Comparison of ENCODE assay signal across 8 mouse cellular contexts in the genomic region with DNA sequence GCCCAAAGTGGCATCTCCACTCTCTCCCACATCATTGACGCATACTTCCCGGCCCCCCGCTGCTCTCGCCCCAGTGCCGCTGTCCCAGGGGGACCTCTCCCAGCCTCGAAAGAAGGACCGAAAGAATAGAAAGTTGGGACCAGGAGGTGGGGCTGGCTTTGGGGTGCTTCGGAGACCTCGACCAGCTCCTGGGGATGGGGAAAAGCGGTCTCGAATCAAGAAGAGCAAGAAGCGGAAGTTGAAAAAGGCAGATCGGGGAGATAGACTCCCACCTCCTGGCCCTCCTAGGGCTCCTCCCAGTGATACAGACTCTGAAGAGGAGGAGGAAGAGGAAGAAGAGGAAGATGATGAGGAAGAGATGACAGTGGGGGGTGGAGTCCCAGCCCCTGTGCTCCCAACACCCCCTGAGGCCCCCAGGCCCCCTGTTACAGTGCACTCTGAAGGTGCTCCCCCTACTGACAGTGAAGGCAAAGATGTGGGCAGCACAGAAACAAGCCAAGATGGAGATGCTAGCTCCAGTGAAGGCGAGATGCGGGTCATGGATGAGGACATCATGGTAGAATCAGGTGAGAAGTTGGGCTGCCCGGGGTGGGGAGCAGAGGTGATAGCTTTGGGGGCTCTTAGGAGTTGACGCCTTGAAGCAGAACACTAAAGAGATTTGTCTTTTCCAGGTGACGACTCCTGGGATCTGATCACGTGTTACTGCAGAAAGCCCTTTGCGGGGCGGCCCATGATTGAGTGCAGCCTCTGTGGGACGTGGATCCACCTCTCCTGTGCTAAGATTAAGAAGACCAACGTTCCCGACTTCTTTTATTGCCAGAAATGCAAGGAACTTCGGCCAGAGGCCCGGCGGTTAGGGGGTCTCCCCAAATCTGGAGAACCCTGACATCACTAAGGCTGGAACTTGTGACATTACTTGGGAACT. TPM values are rescaled to one million over a fixed set of nuclear protein-coding genes. Genes with fewer than 3 reads are reported as not detected.
DNase-seq lines count a peak whose midpoint lies in the region; ATAC-seq and TF ChIP-seq lines count a peak whose summit lies in the region.

No protein-coding gene starts in this region.

- peaks cover 50% of the 10 kb centered on the region for H3K79me2 ChIP-seq in MEL (ENCODE audit: control insufficient read depth, insufficient read depth, low read length, poor library complexity)

- ATAC-seq in kidney, embryonic 15.5 days (replicated peaks; ENCODE audit: low FRiP score): no peak
- ATAC-seq in liver, embryonic 13.5 days (ENCODE audit: low read depth): no peak

- H3K4me3 ChIP-seq in kidney, adult 2 months (ENCODE audit: insufficient read depth, low read depth, low read length): no peak overlapping the region
- H3K4me3 ChIP-seq in kidney, embryonic 15.5 days (replicated peaks): no peak overlapping the region; the same call in 1 of the 2 replicates
- peak overlapping the region in 1 of 2 experiments; percentile 17; a peak in 2 of 4 replicates for H3K4me3 ChIP-seq in MEL (ENCODE audit: control insufficient read depth in 1 of 2, insufficient read depth in 1 of 2, low read depth in 2 of 2, low read length in 2 of 2)
- H3K4me3 ChIP-seq in embryonic facial prominence, embryonic 10.5 days: peak overlapping the region; percentile 99; the same call in 1 of the 2 replicates
- H3K4me3 ChIP-seq in liver, embryonic 13.5 days (replicated peaks): 0 out of 2 replicates have a peak overlapping the region, but pooled peaks have one; percentile 2

- H3K36me3 ChIP-seq in kidney, adult 2 months (ENCODE audit: control insufficient read depth, insufficient read depth, low read length): peaks cover 2% of the 10 kb centered on the region; the same call in 1 of the 2 replicates
- peaks cover 36% of the 10 kb centered on the region for H3K36me3 ChIP-seq in kidney, embryonic 15.5 days
- H3K36me3 ChIP-seq in MEL (ENCODE audit: control insufficient read depth in 1 of 2, insufficient read depth in 2 of 2, low read length in 2 of 2): peaks cover 8 to 47% of the 10 kb centered on the region in 2 experiments
- H3K36me3 ChIP-seq in embryonic facial prominence, embryonic 10.5 days (replicated peaks): peaks cover 43% of the 10 kb centered on the region
- H3K36me3 ChIP-seq in liver, embryonic 13.5 days: peaks cover 39% of the 10 kb centered on the region

- no peaks in the 10 kb centered on the region for H3K9me3 ChIP-seq in kidney, embryonic 15.5 days (replicated peaks)
- no peaks in the 10 kb centered on the region for H3K9me3 ChIP-seq in MEL (replicated peaks; ENCODE audit: insufficient read depth, low read length)
- H3K9me3 ChIP-seq in embryonic facial prominence, embryonic 10.5 days: no peaks in the 10 kb centered on the region
- no peaks in the 10 kb centered on the region for H3K9me3 ChIP-seq in liver, embryonic 13.5 days (replicated peaks)

- DNase-seq in kidney, adult 2 months: no peak
- peak; percentile 90 for DNase-seq in MEL (ENCODE audit: low read depth, low spot score)
- DNase-seq in embryonic facial prominence, embryonic 10.5 days (ENCODE audit: low spot score): no peak
- no peak for DNase-seq in liver, embryonic 13.5 days
- DNase-seq in gastrocnemius, postnatal 14 days: no peak
- DNase-seq in left cerebral cortex, postnatal 36 days (ENCODE audit: low spot score in 2 of 2): no peak
- DNase-seq in right cerebral cortex, postnatal 4 days: no peak

- intact Hi-C loops in gastrocnemius, postnatal 14 days (cut with DNase I; ENCODE audit: low total_unique reads): no loop called here
- intact Hi-C loops in left cerebral cortex, postnatal 36 days (cut with DNase I): no loop called here

- peaks cover 3% of the 10 kb centered on the region; the same call in 1 of the 2 replicates for H3K4me1 ChIP-seq in kidney, adult 2 months (ENCODE audit: control insufficient read depth, insufficient read depth, low read length)
- H3K4me1 ChIP-seq in kidney, embryonic 15.5 days: peaks cover 61% of the 10 kb centered on the region
- H3K4me1 ChIP-seq in MEL (ENCODE audit: control insufficient read depth in 1 of 2, insufficient read depth in 2 of 2, low read length in 2 of 2): peaks cover 16 to 41% of the 10 kb centered on the region in 2 experiments
- peaks cover 55% of the 10 kb centered on the region for H3K4me1 ChIP-seq in embryonic facial prominence, embryonic 10.5 days
- peaks cover 81% of the 10 kb centered on the region for H3K4me1 ChIP-seq in liver, embryonic 13.5 days (replicated peaks)

- TF ChIP-seq RAD21 in MEL (IDR thresholded peaks at IDR 0.05; ENCODE audit: low read depth, low read length): no peak

- H3K4me2 ChIP-seq in kidney, embryonic 15.5 days: no peak overlapping the region
- no peak overlapping the region for H3K4me2 ChIP-seq in liver, embryonic 13.5 days

- 0 out of 2 replicates have a peak, but pooled peaks have one; percentile 17 for TF ChIP-seq CTCF in kidney, adult 2 months (conservative IDR thresholded peaks at IDR 0.05; ENCODE audit: insufficient read depth, insufficient read length, low read depth, low read length)
- TF ChIP-seq CTCF in MEL (IDR thresholded peaks at IDR 0.05 in 2 of 3, conservative IDR thresholded peaks at IDR 0.05 in 1 of 3; ENCODE audit: control insufficient read depth in 1 of 3, insufficient read depth in 1 of 3, low read depth in 2 of 3, low read length in 3 of 3, poor library complexity in 1 of 3, severe bottlenecking in 1 of 3): peak; percentile 36 to 47 (median 38); a peak in 5 of 6 replicates

- H3K27me3 ChIP-seq in kidney, adult 2 months (replicated peaks; ENCODE audit: control insufficient read depth, insufficient read depth, low read length): no peaks in the 10 kb centered on the region
- H3K27me3 ChIP-seq in kidney, embryonic 15.5 days: no peaks in the 10 kb centered on the region
- H3K27me3 ChIP-seq in MEL (ENCODE audit: control insufficient read depth in 1 of 2, insufficient read depth in 2 of 2, low read length in 2 of 2): no peaks in the 10 kb centered on the region
- H3K27me3 ChIP-seq in embryonic facial prominence, embryonic 10.5 days (replicated peaks; ENCODE audit: low read depth, poor library complexity, severe bottlenecking): no peaks in the 10 kb centered on the region
- H3K27me3 ChIP-seq in liver, embryonic 13.5 days: no peaks in the 10 kb centered on the region

- no peak overlapping the region for H3K9ac ChIP-seq in kidney, embryonic 15.5 days
- peak overlapping the region; percentile 47 for H3K9ac ChIP-seq in MEL (ENCODE audit: control insufficient read depth, low read depth, low read length, poor library complexity, severe bottlenecking)
- 0 out of 2 replicates have a peak overlapping the region, but pooled peaks have one; percentile 13 for H3K9ac ChIP-seq in liver, embryonic 13.5 days

- TF ChIP-seq EP300 in MEL (IDR thresholded peaks at IDR 0.05; ENCODE audit: low read depth in 1 of 2, low read length in 2 of 2): peak; percentile 62 to 68; a peak in 3 of 4 replicates

- 92% methylated on average over 27 of the region's 27 CpGs for WGBS in kidney, adult 2 months
- 89% methylated on average over 27 of the region's 27 CpGs for WGBS in kidney, embryonic 15.5 days
- WGBS in embryonic facial prominence, embryonic 10.5 days: 94% methylated on average over 27 of the region's 27 CpGs
- 88% methylated on average over 27 of the region's 27 CpGs for WGBS in liver, embryonic 13.5 days (ENCODE audit: insufficient replicate concordance)

- TF ChIP-seq POLR2A in kidney, adult 2 months (IDR thresholded peaks at IDR 0.05; ENCODE audit: low read depth, low read length): no peak
- peak in 1 of 2 experiments; percentile 38; a peak in 2 of 4 replicates for TF ChIP-seq POLR2A in MEL (IDR thresholded peaks at IDR 0.05; ENCODE audit: control insufficient read depth in 1 of 2, insufficient read depth in 1 of 2, low read depth in 1 of 2, low read length in 2 of 2, poor library complexity in 1 of 2)

- no peak overlapping the region for H3K27ac ChIP-seq in kidney, adult 2 months (ENCODE audit: insufficient read depth, low read depth, low read length)
- H3K27ac ChIP-seq in kidney, embryonic 15.5 days: no peak overlapping the region
- peak overlapping the region; percentile 83 for H3K27ac ChIP-seq in MEL (ENCODE audit: control insufficient read depth, low read depth, low read length)
- no peak overlapping the region; the same call in 1 of the 2 replicates for H3K27ac ChIP-seq in embryonic facial prominence, embryonic 10.5 days (replicated peaks)
- peak overlapping the region; percentile 99 for H3K27ac ChIP-seq in liver, embryonic 13.5 days

RNA-seq across cellular contexts. Expression of a gene that starts 1.6 kb away (rescaled TPM):
- polyA plus RNA-seq in kidney, adult 2 months (2012; rRNA removed): 8.5 and 9.6 TPM in 2 replicates
- polyA plus RNA-seq in kidney, embryonic 15.5 days (2015; fragmentation: Nextera tagmentation; extraction: Ambion mirVana): 38.2 and 43.2 TPM in 2 replicates
- 40.1 and 41.9 TPM in 2 replicates for total RNA-seq in MEL (2012; rRNA removed)
- 10 to 100 TPM in 1 of 2 experiments, not detected in 1; 38.5 TPM for polyA plus RNA-seq in MEL (2012; ENCODE audit: insufficient read depth in 1 of 2, insufficient read length in 2 of 2, low read depth in 1 of 2, low replicate concordance in 2 of 2, missing spikeins in 1 of 2)
- polyA plus RNA-seq in embryonic facial prominence, embryonic 10.5 days (2016; fragmentation: Nextera tagmentation; extraction: Ambion mirVana): 59.0 and 59.8 TPM in 2 replicates
- polyA plus RNA-seq in liver, embryonic 13.5 days (2015; fragmentation: Nextera tagmentation; extraction: Ambion mirVana): 6.4 and 7.4 TPM in 2 replicates
- total RNA-seq in gastrocnemius, postnatal 14 days (2021): 1 to 10 TPM; 5.1 to 7.8 TPM
- 10 to 100 TPM; 25.4 to 36.0 TPM for total RNA-seq in left cerebral cortex, postnatal 36 days (2021)

RNA-seq across cellular contexts. Expression of a gene that starts 3.3 kb away (rescaled TPM):
- polyA plus RNA-seq in kidney, adult 2 months (2012; rRNA removed): 16.0 and 21.4 TPM in 2 replicates
- polyA plus RNA-seq in kidney, embryonic 15.5 days (2015; fragmentation: Nextera tagmentation; extraction: Ambion mirVana): 75.8 and 78.8 TPM in 2 replicates
- total RNA-seq in MEL (2012; rRNA removed): 88.2 and 112 TPM in 2 replicates
- polyA plus RNA-seq in MEL (2012; ENCODE audit: insufficient read depth in 1 of 2, insufficient read length in 2 of 2, low read depth in 1 of 2, low replicate concordance in 2 of 2, missing spikeins in 1 of 2): 100 to 1,000 TPM in 1 of 2 experiments, not detected in 1; 108 TPM
- polyA plus RNA-seq in embryonic facial prominence, embryonic 10.5 days (2016; fragmentation: Nextera tagmentation; extraction: Ambion mirVana): 96.5 and 98.3 TPM in 2 replicates
- 29.8 and 32.7 TPM in 2 replicates for polyA plus RNA-seq in liver, embryonic 13.5 days (2015; fragmentation: Nextera tagmentation; extraction: Ambion mirVana)
- total RNA-seq in gastrocnemius, postnatal 14 days (2021): 10 to 100 TPM; 20.4 to 20.7 TPM
- total RNA-seq in left cerebral cortex, postnatal 36 days (2021): 10 to 100 TPM; 41.3 to 46.1 TPM

RNA-seq across cellular contexts. Expression of a gene that starts 7.9 kb away (rescaled TPM):
- 746 and 1,018 TPM in 2 replicates for polyA plus RNA-seq in kidney, adult 2 months (2012; rRNA removed)
- 447 and 450 TPM in 2 replicates for polyA plus RNA-seq in kidney, embryonic 15.5 days (2015; fragmentation: Nextera tagmentation; extraction: Ambion mirVana)
- 105 and 132 TPM in 2 replicates for total RNA-seq in MEL (2012; rRNA removed)
- polyA plus RNA-seq in MEL (2012; ENCODE audit: insufficient read depth in 1 of 2, insufficient read length in 2 of 2, low read depth in 1 of 2, low replicate concordance in 2 of 2, missing spikeins in 1 of 2): 100 to 1,000 TPM in 1 of 2 experiments, not detected in 1; 241 TPM
- polyA plus RNA-seq in embryonic facial prominence, embryonic 10.5 days (2016; fragmentation: Nextera tagmentation; extraction: Ambion mirVana): 317 and 331 TPM in 2 replicates
- 259 and 294 TPM in 2 replicates for polyA plus RNA-seq in liver, embryonic 13.5 days (2015; fragmentation: Nextera tagmentation; extraction: Ambion mirVana)
- total RNA-seq in gastrocnemius, postnatal 14 days (2021): 100 to 1,000 TPM; 170 to 180 TPM
- 100 to 1,000 TPM; 199 to 219 TPM for total RNA-seq in left cerebral cortex, postnatal 36 days (2021)

RNA-seq across cellular contexts. Expression of a gene that starts 16.4 kb away (rescaled TPM):
- 249 and 308 TPM in 2 replicates for polyA plus RNA-seq in kidney, adult 2 months (2012; rRNA removed)
- 78.1 and 83.0 TPM in 2 replicates for polyA plus RNA-seq in kidney, embryonic 15.5 days (2015; fragmentation: Nextera tagmentation; extraction: Ambion mirVana)
- total RNA-seq in MEL (2012; rRNA removed): 123 and 140 TPM in 2 replicates
- polyA plus RNA-seq in MEL (2012; ENCODE audit: insufficient read depth in 1 of 2, insufficient read length in 2 of 2, low read depth in 1 of 2, low replicate concordance in 2 of 2, missing spikeins in 1 of 2): 10 to 100 TPM in 1 of 2 experiments, not detected in 1; 92.5 TPM
- 42.2 and 46.3 TPM in 2 replicates for polyA plus RNA-seq in embryonic facial prominence, embryonic 10.5 days (2016; fragmentation: Nextera tagmentation; extraction: Ambion mirVana)
- polyA plus RNA-seq in liver, embryonic 13.5 days (2015; fragmentation: Nextera tagmentation; extraction: Ambion mirVana): 83.7 and 87.2 TPM in 2 replicates
- total RNA-seq in gastrocnemius, postnatal 14 days (2021): 100 to 1,000 TPM; 266 to 408 TPM
- total RNA-seq in left cerebral cortex, postnatal 36 days (2021): 10 to 100 TPM; 54.3 to 58.5 TPM

RNA-seq across cellular contexts. Expression of a gene that starts 16.5 kb away (rescaled TPM):
- polyA plus RNA-seq in kidney, adult 2 months (2012; rRNA removed): 66.3 and 68.4 TPM in 2 replicates
- 116 and 120 TPM in 2 replicates for polyA plus RNA-seq in kidney, embryonic 15.5 days (2015; fragmentation: Nextera tagmentation; extraction: Ambion mirVana)
- total RNA-seq in MEL (2012; rRNA removed): 170 and 189 TPM in 2 replicates
- 100 to 1,000 TPM in 1 of 2 experiments, not detected in 1; 222 TPM for polyA plus RNA-seq in MEL (2012; ENCODE audit: insufficient read depth in 1 of 2, insufficient read length in 2 of 2, low read depth in 1 of 2, low replicate concordance in 2 of 2, missing spikeins in 1 of 2)
- 157 and 161 TPM in 2 replicates for polyA plus RNA-seq in embryonic facial prominence, embryonic 10.5 days (2016; fragmentation: Nextera tagmentation; extraction: Ambion mirVana)
- polyA plus RNA-seq in liver, embryonic 13.5 days (2015; fragmentation: Nextera tagmentation; extraction: Ambion mirVana): 84.9 and 86.9 TPM in 2 replicates
- total RNA-seq in gastrocnemius, postnatal 14 days (2021): 10 to 100 TPM; 43.0 to 52.9 TPM
- total RNA-seq in left cerebral cortex, postnatal 36 days (2021): 10 to 100 TPM; 79.2 to 88.5 TPM

Comparison
In these comparisons a context has a peak if more than half of its experiments do, and no peak if none do; other contexts are left out.
1. H3K27ac ChIP-seq: peak in MEL (single experiment) and liver, embryonic 13.5 days (single experiment); none in kidney, adult 2 months (single experiment), kidney, embryonic 15.5 days (single experiment) and embryonic facial prominence, embryonic 10.5 days (single experiment).
2. H3K4me3 ChIP-seq: peak in embryonic facial prominence, embryonic 10.5 days (single experiment) and liver, embryonic 13.5 days (single experiment); none in kidney, adult 2 months (single experiment) and kidney, embryonic 15.5 days (single experiment).